Mouse (Mus musculus): ENCODE data around the gene Spag16. TPM values are rescaled to one million over a fixed set of nuclear protein-coding genes. Genes with fewer than 3 reads are reported as not detected.

Gene Spag16
- polyA plus RNA-seq, 1 experiment from 2014 or later, result 1.7 TPM

- Histone ChIP-seq H3K36me3 (no peaks in the 10 kb centered on the region), H3K4me2 (replicated peaks) (no peak overlapping the region), H3K4me3 (replicated peaks) (no peak overlapping the region), H3K9ac (replicated peaks) (no peak overlapping the region), H3K27ac (no peak overlapping the region), H3K4me1 (replicated peaks) (peaks cover 7% of the 10 kb centered on the region; the same call in 1 of the 2 replicates), H3K9me3 (no peaks in the 10 kb centered on the region), H3K27me3 (peaks cover 18% of the 10 kb centered on the region)
- 90% methylated on average over 3 of the region's 3 CpGs for WGBS
- ATAC-seq, result no peak
Measured at GRCm38 (mm10) chr1:70621805-70622204, 795.0 kb downstream of the Spag16 start.

GRCm38 (mm10) chr1:70624803-70625460 lies 798.2 kb downstream of the Spag16 start:
- H3K27ac ChIP-seq, result no peak overlapping the region
- peaks cover 24% of the 10 kb centered on the region for H3K27me3 ChIP-seq
- H3K4me3 ChIP-seq (replicated peaks), result no peak overlapping the region
- no peaks in the 10 kb centered on the region for H3K9me3 ChIP-seq
- H3K36me3 ChIP-seq, result no peaks in the 10 kb centered on the region
- H3K9ac ChIP-seq (replicated peaks), result no peak overlapping the region
- peaks cover 7% of the 10 kb centered on the region; the same call in 1 of the 2 replicates for H3K4me1 ChIP-seq (replicated peaks)
- 3% methylated on average over 5 of the region's 5 CpGs for WGBS
- peak; percentile 74 for ATAC-seq
- no peak overlapping the region; the same call in 1 of the 2 replicates for H3K4me2 ChIP-seq (replicated peaks)

GRCm38 (mm10) chr1:70652719-70653118 lies 825.9 kb downstream of the Spag16 start:
- Histone ChIP-seq H3K27ac (no peak overlapping the region), H3K27me3 (no peaks in the 10 kb centered on the region), H3K9me3 (no peaks in the 10 kb centered on the region), H3K4me1 (replicated peaks) (no peaks in the 10 kb centered on the region), H3K4me3 (replicated peaks) (no peak overlapping the region), H3K9ac (replicated peaks) (no peak overlapping the region), H3K36me3 (no peaks in the 10 kb centered on the region), H3K4me2 (replicated peaks) (no peak overlapping the region)
- no peak for ATAC-seq
- 88% methylated on average over 4 of the region's 4 CpGs for WGBS

- 79% methylated on average over 2 of the region's 2 CpGs for WGBS
- Histone ChIP-seq H3K36me3 (no peaks in the 10 kb centered on the region), H3K27me3 (no peaks in the 10 kb centered on the region), H3K4me1 (replicated peaks) (no peaks in the 10 kb centered on the region), H3K4me2 (replicated peaks) (no peak overlapping the region), H3K9ac (replicated peaks) (no peak overlapping the region), H3K9me3 (no peaks in the 10 kb centered on the region), H3K4me3 (replicated peaks) (no peak overlapping the region), H3K27ac (no peak overlapping the region)
- no peak for ATAC-seq
Measured at GRCm38 (mm10) chr1:70692529-70692928, 865.8 kb downstream of the Spag16 start.

- 84% methylated on average over 5 of the region's 5 CpGs for WGBS
- ATAC-seq, result no peak
Measured at GRCm38 (mm10) chr1:70700270-70700669, 873.5 kb downstream of the Spag16 start.

GRCm38 (mm10) chr1:70703934-70704333 lies 877.2 kb downstream of the Spag16 start:
- Histone ChIP-seq H3K4me3 (replicated peaks) (no peak overlapping the region), H3K27ac (no peak overlapping the region), H3K27me3 (no peaks in the 10 kb centered on the region), H3K36me3 (no peaks in the 10 kb centered on the region), H3K9ac (replicated peaks) (no peak overlapping the region), H3K4me1 (replicated peaks) (no peaks in the 10 kb centered on the region), H3K9me3 (no peaks in the 10 kb centered on the region), H3K4me2 (replicated peaks) (no peak overlapping the region)
- ATAC-seq, result no peak
- 84% methylated on average over 3 of the region's 3 CpGs for WGBS

More at GRCm38 (mm10) chr1:70700270-70700669, 873.5 kb downstream of the Spag16 start:
- no peak overlapping the region for H3K27ac ChIP-seq
- H3K27me3 ChIP-seq, result no peaks in the 10 kb centered on the region
- no peak overlapping the region for H3K9ac ChIP-seq (replicated peaks)
- no peak overlapping the region for H3K4me3 ChIP-seq (replicated peaks)
- H3K4me2 ChIP-seq (replicated peaks), result no peak overlapping the region
- no peaks in the 10 kb centered on the region for H3K36me3 ChIP-seq
- H3K9me3 ChIP-seq, result no peaks in the 10 kb centered on the region
- no peaks in the 10 kb centered on the region for H3K4me1 ChIP-seq (replicated peaks)

GRCm38 (mm10) chr1:70705821-70706220 lies 879.1 kb downstream of the Spag16 start:
- H3K9ac ChIP-seq (replicated peaks), result no peak overlapping the region
- 88% methylated on average over 3 of the region's 3 CpGs for WGBS
- no peak overlapping the region for H3K27ac ChIP-seq
- no peaks in the 10 kb centered on the region for H3K9me3 ChIP-seq
- H3K4me3 ChIP-seq (replicated peaks), result no peak overlapping the region
- no peaks in the 10 kb centered on the region for H3K4me1 ChIP-seq (replicated peaks)
- no peak overlapping the region for H3K4me2 ChIP-seq (replicated peaks)
- ATAC-seq, result no peak
- no peaks in the 10 kb centered on the region for H3K36me3 ChIP-seq
- H3K27me3 ChIP-seq, result no peaks in the 10 kb centered on the region

GRCm38 (mm10) chr1:70725045-70725444 lies 898.3 kb downstream of the Spag16 start:
- Histone ChIP-seq H3K9me3 (no peaks in the 10 kb centered on the region), H3K27me3 (no peaks in the 10 kb centered on the region), H3K4me1 (replicated peaks) (0 out of 2 replicates have a peak, but pooled peaks cover 11% of the 10 kb centered on the region), H3K4me2 (replicated peaks) (peak overlapping the region; percentile 52), H3K27ac (no peak overlapping the region), H3K9ac (replicated peaks) (no peak overlapping the region), H3K4me3 (replicated peaks) (peak overlapping the region; percentile 42), H3K36me3 (no peaks in the 10 kb centered on the region)
- 48% methylated on average over 5 of the region's 5 CpGs for WGBS
- no peak for ATAC-seq

- 0 out of 2 replicates have a peak, but pooled peaks cover 11% of the 10 kb centered on the region for H3K4me1 ChIP-seq (replicated peaks)
- ATAC-seq, result peak; percentile 85
- H3K27ac ChIP-seq, result peak within 1 kb of the TSS; percentile 48; the same call in 1 of the 2 replicates
- WGBS, result 9% methylated on average over 13 of the region's 13 CpGs
- no peaks in the 10 kb centered on the region for H3K27me3 ChIP-seq
- peak within 1 kb of the TSS; percentile 43 for H3K9ac ChIP-seq (replicated peaks)
- peak within 1 kb of the TSS; percentile 42 for H3K4me3 ChIP-seq (replicated peaks)
- no peaks in the 10 kb centered on the region for H3K9me3 ChIP-seq
- peak within 1 kb of the TSS; percentile 52 for H3K4me2 ChIP-seq (replicated peaks)
- H3K36me3 ChIP-seq, result no peaks in the 10 kb centered on the region
Measured at GRCm38 (mm10) chr1:70725655-70726066, 898.9 kb downstream of the Spag16 start, which contains the start of gene Vwc2l. Gene Vwc2l (plus strand): TSS chr1:70725715.

Other genes starting within 250 kb of the Spag16 start
- 4.8 and 5.5 TPM in 2 replicates for gene Ikzf2, start 139.7 kb upstream of the Spag16 start, polyA plus RNA-seq (2015; fragmentation: Nextera tagmentation; extraction: Ambion mirVana)

Measured in midbrain, embryonic 13.5 days (tissue).